Mouse (Mus musculus): ENCODE results near the gene Pgm2.

Gene Pgm2

DNA sequence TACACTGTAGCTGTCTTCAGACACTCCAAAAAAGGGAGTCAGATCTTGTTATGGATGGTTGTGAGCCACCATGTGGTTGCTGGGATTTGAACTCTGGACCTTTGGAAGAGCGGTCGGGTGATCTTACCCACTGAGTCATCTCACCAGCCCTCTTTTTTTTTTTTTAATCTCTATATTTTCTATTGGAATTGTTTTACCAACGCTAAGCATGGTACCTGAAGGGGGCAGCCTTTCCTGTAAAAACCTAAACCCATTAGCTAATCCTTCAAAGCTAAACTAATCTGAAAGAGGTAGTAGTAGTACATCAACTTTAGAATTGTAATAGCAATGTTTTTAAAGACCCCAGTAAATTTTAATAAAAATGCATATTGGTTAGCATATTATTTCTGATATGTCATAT, 17.2 kb upstream of the Pgm2 start:
- no peak for DNase-seq (ENCODE audit: low spot score in 2 of 2)

DNA sequence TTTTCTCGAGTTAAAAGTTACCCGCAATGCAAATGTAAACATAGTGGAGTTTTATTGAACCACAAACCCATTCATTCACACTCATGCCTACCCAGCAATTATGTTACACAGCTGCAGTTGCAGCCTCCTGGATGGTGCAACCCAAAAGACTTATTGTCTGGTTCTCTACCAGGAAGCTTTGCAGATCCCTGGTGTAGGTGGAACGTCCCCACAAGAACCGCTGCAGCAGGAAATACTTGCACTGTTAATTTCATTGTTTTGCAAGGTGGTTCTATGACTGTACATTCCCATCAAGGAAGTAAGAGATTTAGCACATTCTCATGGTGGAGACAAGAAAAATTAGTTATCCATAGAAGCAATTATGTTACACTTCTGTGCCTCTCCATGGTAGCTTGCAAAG, 15.4 kb upstream of the Pgm2 start:
- DNase-seq (ENCODE audit: low spot score in 2 of 2), result no peak

DNA sequence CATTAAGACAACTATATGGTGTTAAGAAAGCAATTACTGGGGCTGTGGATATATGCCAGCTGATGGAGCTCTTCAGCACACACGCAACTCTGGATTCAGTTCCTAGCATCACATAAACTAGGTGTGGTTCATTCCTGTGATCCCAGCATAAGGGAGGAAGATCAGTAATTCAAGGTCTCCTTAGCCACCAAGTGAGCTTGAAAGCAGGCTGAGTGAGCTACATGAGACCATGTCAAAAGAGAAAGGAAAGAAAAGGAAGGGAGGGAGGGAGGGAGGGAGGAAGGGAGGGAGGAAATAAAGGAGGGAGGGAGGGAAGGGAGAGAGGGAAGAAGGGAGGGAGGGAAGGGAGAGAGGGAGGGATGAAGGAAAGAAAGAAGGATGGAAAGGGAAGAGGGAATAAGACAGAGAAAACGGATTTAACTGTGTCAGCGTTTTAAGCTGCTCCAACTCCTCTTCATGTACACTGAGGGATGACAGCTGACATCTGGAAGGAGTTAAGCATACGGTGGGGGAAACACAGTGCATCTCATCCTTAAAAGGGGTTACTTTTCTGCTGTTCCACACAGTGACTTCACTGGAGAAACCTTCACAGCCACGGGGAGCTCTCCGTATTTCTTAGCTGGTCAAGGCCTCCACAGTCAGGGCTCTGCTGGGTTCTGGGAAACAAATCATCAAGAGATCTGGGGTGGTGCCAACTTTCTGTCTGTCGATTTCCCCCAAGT, 13.8 kb upstream of the Pgm2 start:
- no peak for DNase-seq (ENCODE audit: low spot score in 2 of 2)

DNA sequence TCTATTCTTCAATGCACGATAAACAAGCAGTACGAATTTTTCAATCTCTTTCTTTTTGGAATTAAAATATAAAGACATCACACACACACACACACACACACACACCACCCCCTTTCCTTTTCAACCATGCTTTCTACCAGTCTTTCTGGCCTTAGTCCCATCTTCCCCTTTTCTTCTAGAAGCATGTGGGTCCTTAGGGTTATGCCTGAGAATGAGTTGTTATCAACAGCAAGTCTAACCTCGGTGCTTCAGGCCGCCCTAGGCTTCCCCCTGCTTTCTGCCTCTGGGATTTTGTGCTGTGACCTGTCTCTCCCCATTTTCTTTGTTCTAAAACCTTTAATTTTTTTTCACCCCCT, 13.3 kb upstream of the Pgm2 start:
- no peak for DNase-seq (ENCODE audit: low spot score in 2 of 2)

DNA sequence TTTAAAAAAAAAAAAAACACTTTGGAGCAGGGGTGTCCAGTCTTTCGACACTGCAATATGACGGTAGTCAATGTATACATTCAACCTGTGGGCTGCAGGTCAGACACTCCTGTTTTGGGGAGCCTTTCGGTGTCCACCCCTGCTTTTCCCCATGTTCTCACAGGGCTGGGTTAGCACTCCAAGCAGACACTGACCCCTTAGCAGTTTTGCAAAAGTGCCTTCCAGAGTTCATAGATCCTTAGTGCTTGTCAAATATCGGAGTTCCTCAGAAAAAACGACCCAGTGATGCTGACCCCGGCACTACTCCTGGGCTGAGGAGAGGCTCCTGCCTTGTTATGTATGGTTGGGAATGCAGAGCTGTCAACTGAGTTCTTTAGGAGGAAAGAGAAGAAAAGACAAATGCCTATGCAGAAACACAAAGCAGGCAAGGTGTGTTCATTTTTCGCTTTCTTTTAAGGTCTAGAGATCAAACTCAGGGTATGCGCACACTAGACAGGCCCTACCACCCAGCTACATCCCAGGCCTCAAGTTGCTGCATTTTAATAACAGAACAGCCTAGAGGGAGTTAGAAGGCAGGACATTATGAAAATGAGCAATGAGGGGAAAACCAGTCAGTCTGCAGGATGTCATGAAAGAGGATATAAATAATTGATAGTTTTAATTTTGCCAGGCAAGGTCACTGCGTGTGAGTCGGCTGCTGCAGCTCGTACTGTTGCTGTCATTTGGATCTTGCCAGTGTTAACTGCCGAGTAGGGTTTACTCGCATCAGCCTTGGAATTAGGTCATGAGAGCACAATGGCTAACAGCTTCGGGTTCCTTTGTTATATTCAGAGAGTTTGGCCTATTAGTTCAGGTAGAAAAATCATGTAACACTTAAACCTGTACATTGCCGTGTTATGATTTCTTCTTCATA, 9.0 kb upstream of the Pgm2 start:
- DNase-seq (ENCODE audit: low spot score in 2 of 2), result no peak

DNA sequence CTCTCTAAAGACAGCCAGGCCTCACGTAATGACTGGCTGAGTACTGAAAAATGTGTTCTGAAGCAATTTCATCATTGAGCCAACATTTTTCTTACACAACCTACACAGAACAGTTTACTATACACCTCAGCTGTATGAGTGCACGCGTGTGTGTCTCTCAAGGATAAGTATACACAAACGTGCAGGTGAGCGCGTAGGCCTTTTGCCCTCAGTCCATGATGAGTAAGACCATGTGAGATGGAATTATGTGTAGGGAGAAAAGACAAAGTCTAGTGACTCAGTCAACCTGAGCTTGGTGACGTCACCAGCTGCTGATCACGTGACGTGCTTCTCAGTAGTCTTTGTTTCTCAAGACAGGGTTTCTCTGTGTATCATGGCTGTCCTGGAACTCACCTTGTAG, 7.3 kb upstream of the Pgm2 start:
- DNase-seq (ENCODE audit: low spot score in 2 of 2), result no peak

DNA sequence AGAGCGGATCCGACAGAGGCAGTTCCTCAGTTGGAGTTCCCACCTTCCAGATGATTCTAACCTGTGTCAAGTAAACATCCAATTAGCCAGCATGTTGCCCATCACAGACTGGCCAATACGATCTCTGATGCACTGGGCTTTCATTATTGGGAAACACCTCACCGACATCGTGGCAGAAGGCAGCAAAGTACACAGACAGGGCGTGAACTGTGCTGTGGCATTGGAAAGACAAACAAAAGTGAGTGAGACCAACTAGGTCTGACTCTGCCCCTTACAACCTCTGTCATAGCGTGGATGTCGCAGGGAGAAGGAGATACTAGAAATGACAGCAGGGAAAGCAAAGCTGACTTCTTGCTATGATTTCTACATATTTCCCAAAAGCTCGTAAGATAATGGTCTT, 4.0 kb upstream of the Pgm2 start:
- DNase-seq (ENCODE audit: low spot score in 2 of 2), result no peak

DNA sequence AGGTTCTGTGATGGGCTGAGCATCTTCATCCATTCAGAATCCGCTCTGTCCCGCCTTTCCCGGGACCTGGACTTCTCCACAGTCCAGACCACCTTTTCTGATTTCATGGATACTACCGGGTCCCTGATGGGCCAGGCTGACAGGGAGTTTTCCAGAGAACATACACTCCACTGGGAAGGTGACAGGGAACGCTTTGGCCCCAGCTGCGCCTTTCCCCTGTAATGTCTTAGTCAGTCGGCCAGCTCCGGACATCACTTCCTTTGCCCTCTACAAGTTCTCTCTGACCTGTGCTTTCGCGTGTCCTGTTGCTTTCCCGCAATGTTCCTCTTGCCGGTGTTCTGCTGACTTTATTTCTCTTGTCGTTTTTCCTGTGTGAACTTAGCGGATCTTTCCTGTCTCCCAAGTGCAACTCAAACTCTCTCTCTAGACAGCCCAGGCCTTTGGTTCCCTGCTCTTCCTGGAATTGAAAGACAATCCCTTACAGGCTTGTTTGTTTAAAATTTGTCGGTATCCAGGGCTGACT, 660 bp downstream of the Pgm2 start:
- DNase-seq (ENCODE audit: low spot score in 2 of 2), result peak; percentile 18 to 68

DNA sequence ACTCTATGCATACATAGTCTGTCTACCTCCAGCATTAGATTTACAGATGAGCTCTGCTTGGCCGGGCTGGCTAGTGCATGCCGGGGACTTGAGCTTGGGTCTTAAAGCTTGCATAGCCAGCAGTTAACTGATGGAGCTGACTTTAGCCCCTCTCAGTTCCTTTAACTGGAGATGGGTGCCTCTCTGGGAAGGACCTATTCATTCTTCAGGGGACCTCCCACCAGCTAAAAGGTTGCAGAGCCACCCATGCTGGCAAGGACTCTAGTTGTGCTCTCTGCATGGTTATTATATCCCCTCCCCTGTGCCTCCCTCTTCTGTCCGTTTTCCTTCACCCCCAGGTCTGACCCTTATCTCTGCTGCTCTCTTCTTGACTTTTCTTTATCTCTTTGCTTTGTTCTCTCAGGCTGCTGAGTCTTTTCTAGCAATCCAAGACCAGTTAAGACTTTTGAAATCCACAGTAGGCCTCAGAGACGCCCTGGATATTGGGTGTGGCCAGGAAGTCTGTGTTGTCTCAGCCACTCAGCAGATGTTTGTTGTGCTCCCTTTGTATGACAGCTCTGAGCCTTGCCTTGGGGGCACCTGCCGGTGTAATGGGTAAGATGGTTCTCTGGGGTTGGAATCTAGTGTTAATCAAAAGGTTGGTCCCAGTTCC, 2.7 kb downstream of the Pgm2 start:
- DNase-seq (ENCODE audit: low spot score in 2 of 2), result no peak

DNA sequence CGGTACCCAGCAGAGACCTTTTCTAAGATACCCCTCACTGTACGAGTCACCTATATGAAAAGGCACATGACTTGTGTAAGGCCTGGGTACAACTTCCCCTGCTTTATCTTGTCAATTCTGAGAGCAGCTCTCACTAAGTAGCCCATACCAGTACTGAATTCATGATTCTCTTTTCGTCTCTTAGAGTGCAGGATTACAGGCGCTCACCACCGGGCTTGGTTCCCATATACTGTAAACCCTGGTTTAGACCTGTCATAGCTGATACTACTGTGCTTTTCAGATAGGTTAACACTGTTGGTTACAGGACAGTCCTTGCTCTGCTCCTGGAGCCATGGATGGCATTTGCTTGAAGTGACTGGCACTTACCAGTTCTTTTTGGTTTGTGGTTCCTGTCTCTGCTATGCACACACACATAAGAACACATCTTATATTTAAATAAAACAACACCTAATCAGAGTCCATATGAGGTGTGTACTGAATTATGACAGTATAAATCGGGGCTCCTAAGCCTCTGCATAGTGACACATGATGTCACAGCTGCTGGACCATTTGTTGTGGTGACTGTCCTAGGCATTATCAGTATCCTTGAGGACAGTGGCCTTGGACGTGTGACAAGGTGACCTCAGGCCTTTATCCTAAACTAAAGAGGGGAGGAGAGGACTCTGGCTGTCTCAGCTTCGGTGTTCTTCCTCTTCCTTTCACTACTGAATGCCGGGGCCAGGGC, 9.4 kb downstream of the Pgm2 start:
- DNase-seq (ENCODE audit: low spot score in 2 of 2), result no peak

DNA sequence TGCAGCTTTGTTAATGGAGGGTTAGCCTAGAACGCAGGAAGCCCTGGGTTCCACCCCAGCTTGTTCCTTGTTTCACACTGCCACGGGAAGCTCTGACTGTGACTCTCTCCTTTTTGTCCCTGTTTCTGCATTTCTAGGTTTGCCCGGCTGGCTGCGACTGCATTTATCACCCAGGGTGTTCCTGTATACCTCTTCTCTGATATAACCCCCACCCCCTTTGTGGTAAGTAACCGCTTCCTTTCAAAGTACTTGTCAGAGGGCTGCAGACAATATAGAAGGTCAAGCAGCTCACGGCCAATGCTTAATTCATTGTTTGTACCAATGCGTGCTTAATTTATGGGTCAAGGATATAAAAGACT, 9.9 kb downstream of the Pgm2 start:
- no peak for DNase-seq (ENCODE audit: low spot score in 2 of 2)

DNA sequence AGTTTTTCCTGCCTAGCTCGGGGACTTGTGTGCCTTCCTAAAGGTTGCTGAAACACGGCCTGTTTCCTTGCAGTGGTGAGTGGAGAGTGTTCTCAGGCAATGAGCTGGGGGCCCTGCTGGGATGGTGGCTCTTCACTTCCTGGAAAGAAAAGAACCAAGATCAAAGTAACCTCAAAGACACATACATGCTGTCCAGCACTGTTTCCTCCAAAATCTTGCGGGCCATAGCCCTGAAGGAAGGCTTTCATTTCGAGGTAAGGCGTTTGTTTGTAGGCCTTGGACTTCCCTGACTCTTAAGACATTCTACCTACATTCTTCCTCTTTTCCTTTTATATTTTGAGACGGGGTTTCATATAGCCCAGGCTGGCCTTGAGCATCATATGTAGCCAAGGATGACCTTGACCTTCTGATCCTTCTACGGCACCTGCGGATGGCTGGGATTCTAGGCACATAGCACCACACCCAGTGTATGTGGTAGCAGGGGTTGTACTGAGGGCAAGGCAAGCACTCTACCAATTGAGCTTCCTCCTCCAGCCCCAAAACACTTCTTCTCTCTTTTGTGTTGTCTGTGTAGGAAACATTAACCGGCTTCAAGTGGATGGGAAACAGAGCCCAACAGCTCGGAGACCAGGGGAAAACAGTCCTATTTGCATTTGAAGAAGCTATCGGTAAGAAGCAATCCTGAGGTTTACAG, 15.0 kb downstream of the Pgm2 start:
- DNase-seq (ENCODE audit: low spot score in 2 of 2), result no peak

DNA sequence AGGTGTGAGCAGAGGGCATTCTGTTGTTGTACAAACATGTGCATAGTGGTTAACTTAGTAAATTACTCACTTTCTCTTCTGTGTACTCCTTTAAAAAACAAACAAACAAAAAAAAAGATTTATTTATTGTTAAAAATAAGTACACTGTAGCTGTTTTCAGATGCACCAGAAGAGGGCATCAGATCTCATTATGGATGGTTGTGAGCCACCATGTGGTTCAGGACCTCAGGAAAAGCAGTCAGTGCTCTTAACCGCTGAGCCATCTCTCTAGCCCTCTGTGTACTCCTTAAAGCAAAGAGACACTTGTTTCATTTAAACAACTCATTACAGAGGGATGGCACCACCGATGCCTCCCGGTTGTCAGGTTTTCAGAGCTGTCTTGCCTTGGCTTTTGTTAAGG, 16.5 kb downstream of the Pgm2 start:
- no peak for DNase-seq (ENCODE audit: low spot score in 2 of 2)

DNA sequence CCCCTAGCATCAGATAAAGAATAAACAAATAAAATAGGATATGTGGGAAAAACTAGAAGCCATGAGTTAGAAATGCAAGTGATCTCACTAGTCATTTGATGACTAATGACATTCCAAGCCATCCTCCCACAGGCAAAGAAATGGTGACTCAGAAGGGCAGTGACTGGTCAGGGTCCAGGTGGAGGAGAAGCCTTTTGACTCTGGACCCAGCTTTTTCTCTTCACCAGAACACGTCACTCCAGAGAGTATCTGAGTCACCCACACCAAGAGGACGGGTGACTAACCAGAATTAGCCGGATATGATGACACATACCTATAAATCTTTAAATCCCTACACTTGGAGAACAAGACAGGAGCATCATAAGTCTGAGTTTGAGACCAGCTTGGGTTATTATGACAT, 19.6 kb downstream of the Pgm2 start:
- no peak for DNase-seq (ENCODE audit: low spot score in 2 of 2)

DNA sequence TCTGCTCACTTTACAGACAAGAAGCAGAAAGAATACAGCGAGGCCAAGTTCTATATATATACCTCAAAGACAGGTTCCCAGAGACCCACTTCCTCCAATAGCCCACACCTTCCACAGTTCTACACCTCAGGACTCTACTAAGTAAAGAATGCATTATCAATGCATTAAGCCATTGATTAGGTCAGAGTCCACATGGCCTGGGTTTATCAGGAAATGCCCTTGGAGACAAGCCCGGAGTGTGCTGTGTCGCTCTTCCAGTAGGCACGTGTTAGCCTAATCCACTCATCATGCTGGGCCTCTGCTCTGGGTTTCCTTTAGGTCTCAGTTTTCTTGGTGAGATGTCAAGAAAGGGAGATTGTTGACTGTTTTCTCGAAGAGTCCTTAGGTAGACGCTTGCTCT, 21.5 kb downstream of the Pgm2 start:
- no peak for DNase-seq (ENCODE audit: low spot score in 2 of 2)

DNA sequence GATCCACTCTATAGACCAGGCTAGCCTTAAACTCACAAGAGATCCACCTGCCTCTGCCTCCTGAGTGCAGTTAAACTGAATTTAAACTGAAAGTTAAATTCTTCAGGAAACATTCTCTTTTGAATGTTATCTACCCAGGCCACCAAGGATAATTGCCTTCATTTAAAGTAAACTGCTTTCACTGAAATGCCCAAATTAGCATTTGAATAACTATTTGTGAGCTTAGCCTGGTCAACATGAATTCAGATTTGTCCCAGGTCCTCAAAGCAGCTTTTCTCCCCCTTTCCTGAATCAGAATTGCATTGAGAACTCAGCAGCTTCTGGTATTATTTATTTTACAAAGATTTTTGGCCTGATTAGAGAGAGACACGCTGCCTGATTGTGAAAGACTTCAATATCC, 24.4 kb downstream of the Pgm2 start:
- no peak for DNase-seq (ENCODE audit: low spot score in 2 of 2)

DNA sequence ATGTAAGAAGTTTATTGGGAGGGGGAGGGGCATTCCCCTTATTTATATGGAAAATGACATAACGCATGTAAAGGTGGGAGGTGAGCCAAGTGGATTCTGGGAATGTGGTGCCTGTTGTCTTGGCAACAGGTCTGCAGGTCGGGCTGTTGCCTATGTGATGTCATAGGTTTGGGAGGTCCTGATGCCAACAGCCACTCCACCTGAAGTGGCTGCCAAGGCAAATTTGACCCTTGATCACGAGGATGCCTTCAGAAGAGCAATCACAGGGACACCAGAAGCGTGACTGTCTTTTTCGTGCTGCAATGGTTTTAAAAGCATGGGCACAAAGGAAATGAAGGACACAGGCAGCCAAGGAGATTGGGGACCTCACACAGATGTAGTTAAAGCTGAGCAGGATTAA, 33.0 kb downstream of the Pgm2 start:
- DNase-seq (ENCODE audit: low spot score in 2 of 2), result no peak

DNA sequence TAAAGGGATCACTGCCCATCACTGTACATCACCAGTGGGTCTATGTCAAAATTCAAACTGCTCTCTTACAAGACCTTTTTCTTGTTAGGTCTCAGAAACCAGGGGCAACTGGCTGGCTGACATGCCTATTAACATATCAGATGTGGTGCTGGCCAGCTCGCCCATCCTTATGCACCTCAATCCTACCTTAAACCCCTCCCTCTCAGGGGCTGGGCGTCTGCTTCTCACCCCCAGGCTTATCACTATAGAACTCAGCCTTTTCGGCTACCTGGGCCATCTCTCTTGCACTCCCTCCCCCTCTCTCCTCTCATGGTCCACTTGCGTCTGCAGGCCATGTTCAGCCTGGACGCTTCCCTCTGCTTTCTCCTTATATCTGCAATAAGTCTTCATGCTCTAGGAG, 38.8 kb downstream of the Pgm2 start:
- DNase-seq (ENCODE audit: low spot score in 2 of 2), result no peak

DNA sequence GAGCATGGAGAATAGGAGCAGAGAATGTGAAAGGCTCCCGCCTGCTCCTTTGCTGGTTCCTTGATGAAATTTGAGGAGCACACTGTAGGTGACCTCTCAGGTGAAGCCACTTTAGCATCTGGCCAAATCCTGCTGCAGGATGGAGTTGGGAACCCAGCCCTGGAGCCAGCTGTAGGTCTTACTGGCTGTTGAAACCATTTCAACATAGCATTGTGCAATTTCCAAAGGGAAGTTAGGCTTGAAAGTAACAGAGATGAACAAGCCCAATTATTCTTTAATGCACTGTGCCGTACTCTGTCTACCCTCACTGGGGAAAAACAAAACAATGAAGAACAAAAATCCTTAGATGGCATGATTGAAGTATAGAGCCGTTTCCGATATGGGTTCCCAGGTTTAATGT, 41.2 kb downstream of the Pgm2 start:
- no peak for DNase-seq (ENCODE audit: low spot score in 2 of 2)

DNA sequence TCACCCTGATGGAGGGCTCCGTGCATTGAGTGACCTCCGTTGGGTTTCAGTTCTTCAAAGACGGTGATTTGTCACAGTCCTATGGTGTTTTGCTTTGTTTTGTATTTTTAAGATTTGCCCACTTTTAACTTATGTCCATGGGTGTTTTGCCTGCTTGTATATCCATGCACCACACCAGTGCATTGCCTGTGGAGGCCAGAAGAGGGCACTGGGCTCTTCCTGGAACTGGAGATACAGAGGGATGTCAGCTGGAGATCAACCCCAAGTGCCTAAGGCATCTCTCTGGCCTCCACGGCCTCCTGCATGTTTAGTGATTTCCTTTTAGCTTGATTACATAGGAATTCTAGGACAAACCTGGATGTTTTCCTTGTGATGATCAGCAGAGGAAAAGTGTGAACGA, 43.6 kb downstream of the Pgm2 start:
- DNase-seq (ENCODE audit: low spot score in 2 of 2), result no peak

DNA sequence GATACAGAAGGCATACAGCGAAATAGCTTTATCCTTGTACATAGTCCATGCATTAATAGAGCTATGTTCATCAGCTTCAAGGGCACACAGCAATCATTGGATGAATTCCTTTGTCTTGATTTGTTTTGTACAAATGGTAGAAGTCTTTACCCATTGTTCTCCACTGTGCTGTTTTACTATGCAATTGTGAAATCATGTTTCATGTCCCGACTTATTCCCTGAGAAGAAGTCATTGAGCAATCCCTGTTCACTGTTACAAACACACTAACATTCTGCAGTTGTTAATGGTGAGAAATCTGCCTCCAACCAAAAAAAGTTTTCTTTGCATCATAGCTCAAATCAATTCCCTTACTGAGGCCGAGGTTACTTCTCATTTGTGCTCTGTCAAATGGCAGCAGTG, 47.5 kb downstream of the Pgm2 start:
- DNase-seq (ENCODE audit: low spot score in 2 of 2), result no peak

DNA sequence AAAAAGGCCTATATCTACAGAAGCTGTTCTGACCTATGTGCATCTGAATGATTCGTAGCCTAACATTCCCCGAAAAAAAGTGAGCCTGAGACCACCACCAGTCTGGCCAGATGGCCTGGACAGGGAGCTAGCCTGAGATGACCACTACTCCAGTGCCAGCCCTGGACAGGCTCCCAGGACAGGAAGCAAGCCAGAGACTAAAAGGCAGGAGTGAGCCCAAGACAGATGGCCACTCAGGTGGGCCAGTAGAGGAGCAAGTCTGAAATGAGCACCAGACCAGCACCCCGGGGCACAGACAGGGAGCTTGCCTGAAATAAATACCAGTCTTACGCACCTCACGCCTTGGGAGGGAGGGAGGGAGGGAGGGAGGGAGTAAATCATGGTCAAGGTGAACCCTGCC, 51.6 kb downstream of the Pgm2 start:
- no peak for DNase-seq (ENCODE audit: low spot score in 2 of 2)

Measured in spleen, postnatal 4 days (tissue).